Mouse (Mus musculus) hindbrain, embryonic 15.5 days (tissue): ENCODE data around the gene Olfr987. TPM values are rescaled to one million over a fixed set of nuclear protein-coding genes. Genes with fewer than 3 reads are reported as not detected.
A peak's percentile ranks its signal among the peaks of the same experiment; 100 is the strongest.
"Not testable (repeated sequence)": the region's sequence is repeated elsewhere in the genome, so short reads cannot be mapped to it uniquely, and the experiment has no call there.

Experiments used
- ATAC-seq: fragments of 200-750 bp; cut with Nextera tagmentation; 2 replicates; pipeline ENCODE4 v1.8.0; 2017; ENCODE audit warnings: low read depth, moderate number of reproducible peaks, moderate TSS enrichment; ENCODE audit not compliant: low FRiP score
- H3K27ac ChIP-seq: fragments of 300-500 bp; sonication (generic); replicated peaks from 2 replicates; pipeline ENCODE4 v1.5.1; 2015; ENCODE audit warnings: mild to moderate bottlenecking, inconsistent platforms
- H3K27me3 ChIP-seq: fragments of 300-500 bp; sonication (generic); 2 replicates; pipeline ENCODE4 v1.6.1; 2015; ENCODE audit warnings: control low read depth, inconsistent platforms
- H3K36me3 ChIP-seq: fragments of 300-500 bp; sonication (generic); 2 replicates; pipeline ENCODE4 v1.6.1; 2015; ENCODE audit warnings: control low read depth, inconsistent platforms
- H3K4me1 ChIP-seq: fragments of 300-500 bp; sonication (generic); replicated peaks from 2 replicates; pipeline ENCODE4 v1.6.1; 2015; ENCODE audit warnings: control low read depth, inconsistent platforms
- H3K4me2 ChIP-seq: fragments of 300-500 bp; sonication (generic); 2 replicates; pipeline ENCODE4 v1.6.1; 2015; ENCODE audit warnings: moderate library complexity, mild to moderate bottlenecking, inconsistent platforms
- H3K4me3 ChIP-seq: fragments of 300-500 bp; sonication (generic); 2 replicates; pipeline ENCODE4 v1.5.1; 2015; ENCODE audit warnings: mild to moderate bottlenecking, inconsistent platforms
- H3K9ac ChIP-seq: fragments of 300-500 bp; sonication (generic); 2 replicates; pipeline ENCODE4 v1.6.1; 2015; ENCODE audit warnings: inconsistent platforms
- H3K9me3 ChIP-seq: fragments of 300-500 bp; sonication (generic); 2 replicates; pipeline ENCODE4 v1.6.1; 2016; ENCODE audit warnings: control low read depth, inconsistent platforms
- WGBS: fragments of 180-500 bp; shearing (Covaris S2); methylation state at CpG from one replicate; pipeline ENCODE4 v1.1.7; 2015; 5-methylcytosine and 5-hydroxymethylcytosine counted together
- polyA plus RNA-seq: library from polyadenylated mRNA; unstranded; fragments of >200 nt; fragmentation: Nextera tagmentation; extraction: Ambion mirVana; gene quantifications from 2 replicates; pipeline ENCODE4 v1.2.1, GENCODE M21; 2015

Olfr987 gene
- polyA plus RNA-seq = not detected in 2 replicates

DNA sequence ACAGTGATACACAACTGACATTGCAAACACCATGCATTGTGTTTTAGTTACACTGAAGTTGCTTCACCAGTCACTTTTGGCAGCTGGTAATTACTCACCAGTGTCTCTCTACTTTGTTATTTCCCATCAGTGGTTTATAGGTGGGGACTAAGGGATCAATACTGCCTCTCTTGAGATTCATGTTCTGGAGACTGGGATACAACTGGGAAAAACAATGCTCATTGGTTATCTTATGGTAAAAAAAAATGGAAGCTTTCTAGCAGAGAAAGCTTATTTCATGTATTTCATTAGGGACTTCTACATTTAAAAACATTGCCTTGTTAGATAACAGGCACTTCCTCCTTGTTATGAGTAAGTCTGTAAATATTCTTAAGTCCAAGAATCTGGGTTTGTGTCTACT is at the start of gene Olfr987:
TSS of gene Olfr987 (minus strand) at position 101 of the 400 bp plus-strand sequence.
- H3K9me3 ChIP-seq, ATAC-seq, H3K36me3 ChIP-seq, H3K4me3 ChIP-seq, H3K4me1 ChIP-seq, H3K4me2 ChIP-seq, H3K9ac ChIP-seq, H3K27me3 ChIP-seq, H3K27ac ChIP-seq: not testable (repeated sequence)

- H3K9me3 ChIP-seq, H3K36me3 ChIP-seq, H3K9ac ChIP-seq, H3K4me2 ChIP-seq, H3K4me1 ChIP-seq, H3K27me3 ChIP-seq, H3K27ac ChIP-seq, ATAC-seq, H3K4me3 ChIP-seq: not testable (repeated sequence)
Observed at GRCm38 (mm10) chr2:85363127-85363526, 24.0 kb upstream of the Olfr987 start, which contains the start of gene Olfr988. Gene Olfr988 (minus strand): TSS chr2:85363227.

DNA sequence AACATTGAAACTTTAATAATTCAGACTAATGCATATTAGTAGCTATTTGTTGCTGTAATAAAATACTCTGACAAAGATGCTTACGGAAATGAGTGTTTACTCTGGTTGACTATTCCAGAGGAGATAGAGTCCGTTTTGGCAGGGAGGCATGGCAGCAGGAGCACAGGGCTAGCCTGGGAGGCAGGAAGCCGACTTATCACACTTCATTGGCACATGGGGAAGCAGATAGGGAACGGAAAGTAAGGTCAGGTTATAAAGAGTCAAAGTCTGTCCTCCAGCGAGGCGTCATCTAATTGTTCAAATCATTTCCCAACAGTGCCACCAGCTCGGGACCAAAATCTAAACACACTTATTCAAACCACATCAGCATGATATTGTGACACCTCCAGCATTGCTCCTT is 857 bp upstream of the Olfr987 start:
- no peaks in the 10 kb centered on the region for H3K27me3 ChIP-seq
- no peak overlapping the region for H3K27ac ChIP-seq
- H3K4me2 ChIP-seq = no peak overlapping the region
- H3K36me3 ChIP-seq = no peaks in the 10 kb centered on the region
- H3K4me1 ChIP-seq = no peaks in the 10 kb centered on the region
- no peak overlapping the region for H3K9ac ChIP-seq
- ATAC-seq = no peak
- WGBS = 86% methylated on average over 7 of the region's 7 CpGs
- no peaks in the 10 kb centered on the region for H3K9me3 ChIP-seq
- H3K4me3 ChIP-seq = no peak overlapping the region

GRCm38 (mm10) chr2:85319106-85319505 is 20.0 kb downstream of the Olfr987 start:
- no peak overlapping the region for H3K4me3 ChIP-seq
- no peak overlapping the region for H3K9ac ChIP-seq
- H3K27me3 ChIP-seq = no peaks in the 10 kb centered on the region
- WGBS = 76% methylated on average over 1 of the region's 1 CpGs
- no peaks in the 10 kb centered on the region for H3K36me3 ChIP-seq
- no peaks in the 10 kb centered on the region for H3K9me3 ChIP-seq
- no peaks in the 10 kb centered on the region for H3K4me1 ChIP-seq
- H3K4me2 ChIP-seq = no peak overlapping the region
- H3K27ac ChIP-seq = no peak overlapping the region
- ATAC-seq = no peak

DNA sequence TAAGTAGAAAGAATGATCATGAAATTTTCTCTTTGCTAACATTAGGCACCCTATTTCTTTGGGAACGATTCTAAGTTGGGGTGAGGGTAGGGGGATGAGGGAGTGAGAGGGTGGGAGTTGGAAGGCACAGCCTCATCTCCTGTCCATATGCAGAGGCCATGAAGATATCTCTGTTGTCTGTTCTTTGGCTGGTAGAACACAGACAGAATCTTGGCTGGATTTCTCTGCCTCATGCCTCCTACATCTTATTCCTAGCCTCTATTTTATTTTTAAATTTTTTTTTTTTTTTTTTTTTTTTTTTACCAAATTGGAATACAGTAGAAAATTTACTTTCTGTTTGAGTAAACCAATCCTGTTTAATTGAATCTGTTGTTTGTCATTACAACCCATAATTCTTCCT is 53.7 kb downstream of the Olfr987 start:
- WGBS = 44% methylated on average over 1 of the region's 1 CpGs
- no peak for ATAC-seq
- Histone ChIP-seq H3K4me2 (no peak overlapping the region), H3K36me3 (no peaks in the 10 kb centered on the region), H3K4me1 (0 out of 2 replicates have a peak, but pooled peaks cover 5% of the 10 kb centered on the region), H3K9me3 (no peaks in the 10 kb centered on the region), H3K27ac (no peak overlapping the region), H3K4me3 (no peak overlapping the region), H3K9ac (no peak overlapping the region), H3K27me3 (no peaks in the 10 kb centered on the region)

GRCm38 (mm10) chr2:85284626-85285025 is 54.5 kb downstream of the Olfr987 start:
- ATAC-seq = peak; percentile 56; the same call in 1 of the 2 replicates
- peak overlapping the region; percentile 27; the same call in 1 of the 2 replicates for H3K27ac ChIP-seq
- H3K9ac ChIP-seq = no peak overlapping the region
- H3K4me2 ChIP-seq = no peak overlapping the region
- H3K27me3 ChIP-seq = no peaks in the 10 kb centered on the region
- H3K4me3 ChIP-seq = no peak overlapping the region
- no peaks in the 10 kb centered on the region for H3K9me3 ChIP-seq
- WGBS = 20% methylated on average over 6 of the region's 6 CpGs
- 0 out of 2 replicates have a peak, but pooled peaks cover 5% of the 10 kb centered on the region for H3K4me1 ChIP-seq
- no peaks in the 10 kb centered on the region for H3K36me3 ChIP-seq

DNA sequence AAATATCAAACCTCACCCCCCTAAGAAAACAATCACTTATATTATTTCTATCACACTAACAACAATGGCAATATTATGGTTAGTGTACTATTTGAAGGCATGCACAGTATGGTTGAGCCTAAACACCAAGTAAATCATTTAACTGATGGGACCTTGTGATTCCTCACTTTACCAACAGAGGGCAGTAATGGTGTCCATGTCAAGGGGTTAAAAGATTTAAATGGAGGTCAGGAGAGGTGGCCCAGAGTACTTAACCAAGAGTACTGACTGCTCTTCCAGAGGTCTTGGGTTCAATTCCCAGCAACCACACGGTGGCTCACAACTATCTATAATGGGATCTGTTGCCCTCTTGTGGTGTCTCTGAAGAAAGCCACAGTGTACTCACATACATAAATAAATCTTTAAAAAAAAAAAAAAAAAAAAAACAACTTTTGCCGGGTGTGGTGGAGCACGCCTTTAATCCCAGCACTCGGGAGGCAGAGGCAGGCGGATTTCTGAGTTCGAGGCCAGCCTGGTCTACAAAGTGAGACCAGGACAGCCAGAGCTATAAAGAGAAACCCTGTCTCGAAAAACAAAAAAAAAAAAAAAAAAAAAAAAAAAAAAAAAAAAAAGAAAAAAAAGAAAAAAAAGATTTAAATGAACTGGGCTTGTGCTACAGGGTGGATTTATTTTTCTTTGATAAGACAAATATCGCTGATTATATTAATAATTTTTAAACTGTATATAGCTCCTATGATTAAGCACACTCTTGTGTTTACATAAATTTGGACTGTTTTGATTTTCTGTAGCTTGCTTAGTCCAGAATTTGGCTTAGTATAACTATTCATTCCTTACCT is 55.3 kb downstream of the Olfr987 start:
- WGBS = 91% methylated on average over 8 of the region's 8 CpGs

DNA sequence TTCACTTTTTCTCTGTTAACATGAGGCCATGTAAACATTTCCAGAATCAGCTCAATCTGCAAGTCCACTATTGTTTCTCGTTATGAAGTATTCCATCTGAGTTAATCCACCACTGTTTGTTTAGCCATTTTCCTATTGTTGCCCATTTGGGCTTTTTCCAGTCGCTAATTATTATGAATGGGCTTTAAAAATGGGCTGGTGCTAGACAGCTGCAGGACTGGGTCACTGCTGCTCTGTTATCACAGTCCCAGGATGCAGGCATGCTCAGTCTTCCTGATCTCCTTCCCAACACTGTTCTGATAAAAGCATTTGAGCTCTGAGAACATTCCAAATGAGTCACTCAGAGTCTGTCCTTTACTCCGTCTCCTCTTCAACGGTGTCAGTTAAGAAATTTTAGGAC is 58.1 kb downstream of the Olfr987 start:
- Histone ChIP-seq H3K4me3 (no peak overlapping the region), H3K4me2 (no peak overlapping the region), H3K27ac (no peak overlapping the region), H3K36me3 (no peaks in the 10 kb centered on the region), H3K4me1 (0 out of 2 replicates have a peak, but pooled peaks cover 5% of the 10 kb centered on the region), H3K27me3 (no peaks in the 10 kb centered on the region), H3K9ac (no peak overlapping the region), H3K9me3 (no peaks in the 10 kb centered on the region)
- ATAC-seq = no peak
- 58% methylated on average over 4 of the region's 4 CpGs for WGBS

More for the DNA sequence above, 55.3 kb downstream of the Olfr987 start:
- Histone ChIP-seq H3K4me3 (no peak overlapping the region), H3K9ac (no peak overlapping the region), H3K9me3 (no peaks in the 10 kb centered on the region), H3K4me1 (0 out of 2 replicates have a peak, but pooled peaks cover 5% of the 10 kb centered on the region), H3K36me3 (no peaks in the 10 kb centered on the region), H3K27me3 (no peaks in the 10 kb centered on the region), H3K4me2 (no peak overlapping the region), H3K27ac (no peak overlapping the region)
- no peak for ATAC-seq

Other genes starting within 250 kb of the Olfr987 start
- 30.5 and 31.6 TPM in 2 replicates for gene Aplnr, start 203.1 kb downstream of the Olfr987 start, polyA plus RNA-seq
- gene Lrrc55, start 142.1 kb downstream of the Olfr987 start, polyA plus RNA-seq = 10.9 and 11.9 TPM in 2 replicates
- gene Olfr988, start 23.9 kb upstream of the Olfr987 start, polyA plus RNA-seq = not detected in 2 replicates
- not detected in 2 replicates for gene Olfr992, start 70.2 kb upstream of the Olfr987 start, polyA plus RNA-seq
- not detected in 2 replicates for gene Olfr993, start 75.6 kb upstream of the Olfr987 start, polyA plus RNA-seq
- not detected in 2 replicates for gene Olfr994, start 97.1 kb upstream of the Olfr987 start, polyA plus RNA-seq
- not detected in 2 replicates for gene Olfr995, start 104.3 kb upstream of the Olfr987 start, polyA plus RNA-seq
- gene 4833423E24Rik, start 179.7 kb upstream of the Olfr987 start, polyA plus RNA-seq = 0.06 and 0.10 TPM in 2 replicates
- gene Olfr996, start 239.9 kb upstream of the Olfr987 start, polyA plus RNA-seq = not detected in 2 replicates
- not detected in 2 replicates for gene Olfr998, start 249.6 kb upstream of the Olfr987 start, polyA plus RNA-seq